Mouse (Mus musculus) megakaryocyte, embryonic 14.5 days (primary cell): ENCODE results near the gene Ppp2r5b.

ENCODE experiments used
- FLI1 ChIP-seq: IDR thresholded peaks from 2 replicates; pipeline ENCODE4 v1.6.1; 2012; ENCODE audit warnings: low read length, inconsistent platforms, mixed read lengths
- GATA1 ChIP-seq: IDR thresholded peaks from 3 replicates; pipeline ENCODE4 v1.6.1; 2012; ENCODE audit warnings: mixed read lengths, low read length, inconsistent platforms, borderline replicate concordance

GRCm38 (mm10) chr19:6181629-6182028, 54.0 kb downstream of the Ppp2r5b start:
- no peak for TF ChIP-seq GATA1
- no peak for TF ChIP-seq FLI1
